Mouse (Mus musculus): ENCODE measurements around the gene Gm8122.
"Not testable (repeated sequence)": the region's sequence is repeated elsewhere in the genome, so short reads cannot be mapped to it uniquely, and the experiment has no call there.

Gm8122 gene

GRCm38 (mm10) chr14:43235204-43235603 is at the start of gene Gm8122:
Gm8122 (minus strand) TSS chr14:43235304.
- DNase-seq (ENCODE audit: low spot score): not testable (repeated sequence)

DNA sequence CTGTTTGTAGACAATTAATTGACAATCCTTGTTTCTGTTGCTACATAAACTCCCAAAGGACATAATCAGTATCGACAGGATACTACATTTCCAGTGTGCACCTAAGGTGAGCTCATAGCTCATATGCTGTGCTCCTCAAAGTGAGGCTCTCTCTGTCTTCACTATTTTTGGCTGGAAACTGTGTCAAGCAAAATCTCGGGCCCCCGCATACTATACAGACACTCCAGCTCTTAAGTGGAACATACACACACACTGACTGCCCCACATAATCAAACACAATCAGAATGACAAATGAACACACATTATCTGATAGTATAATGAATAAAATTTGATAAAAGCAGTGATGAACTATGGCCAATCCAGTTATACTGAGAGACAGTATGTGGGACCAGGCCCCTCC is 43.6 kb upstream of the Gm8122 start:
- peak; percentile 20 for DNase-seq (ENCODE audit: low spot score)

DNA sequence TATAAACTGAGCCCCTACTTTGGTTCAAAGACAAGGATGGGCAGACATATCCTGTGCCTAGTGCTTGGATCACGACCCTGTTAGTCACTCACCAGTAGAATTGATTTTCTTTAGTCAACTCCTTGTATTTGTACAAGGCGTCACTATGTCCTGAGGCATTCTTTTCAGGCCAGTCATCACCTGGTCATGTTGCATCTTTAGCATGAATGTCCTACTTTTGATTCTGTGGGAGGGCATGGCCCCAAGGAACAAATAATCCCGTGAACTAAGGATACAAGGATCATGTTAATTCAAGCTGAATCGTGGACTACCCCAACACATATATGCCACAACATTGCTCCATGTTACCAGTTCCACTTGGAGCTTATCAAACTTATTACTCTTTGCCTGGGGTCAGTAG is 43.0 kb upstream of the Gm8122 start:
- DNase-seq (ENCODE audit: low spot score): peak; percentile 5

DNA sequence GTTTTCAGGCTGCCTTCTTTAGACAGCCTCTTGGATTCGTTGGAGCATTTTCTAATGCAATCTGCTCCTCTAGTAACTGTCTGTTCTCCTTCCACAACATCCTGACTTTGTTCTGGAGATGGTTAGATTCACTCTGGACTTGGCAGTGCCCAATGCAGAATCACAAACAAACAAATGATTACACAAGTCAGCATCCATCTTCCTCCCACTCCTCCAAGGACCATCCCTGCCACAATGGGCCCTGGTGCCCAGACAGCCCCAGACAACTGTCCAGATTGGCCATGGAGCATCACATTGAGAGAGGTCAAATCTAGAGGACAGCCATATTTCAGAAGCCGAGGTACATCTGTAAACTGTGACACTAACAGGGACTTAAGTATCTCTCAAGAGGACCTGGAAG is 42.4 kb upstream of the Gm8122 start:
- peak; percentile 9 for DNase-seq (ENCODE audit: low spot score)

- peak; percentile 12 for DNase-seq (ENCODE audit: low spot score)
Measured at GRCm38 (mm10) chr14:43275752-43276151, 40.6 kb upstream of the Gm8122 start.

DNA sequence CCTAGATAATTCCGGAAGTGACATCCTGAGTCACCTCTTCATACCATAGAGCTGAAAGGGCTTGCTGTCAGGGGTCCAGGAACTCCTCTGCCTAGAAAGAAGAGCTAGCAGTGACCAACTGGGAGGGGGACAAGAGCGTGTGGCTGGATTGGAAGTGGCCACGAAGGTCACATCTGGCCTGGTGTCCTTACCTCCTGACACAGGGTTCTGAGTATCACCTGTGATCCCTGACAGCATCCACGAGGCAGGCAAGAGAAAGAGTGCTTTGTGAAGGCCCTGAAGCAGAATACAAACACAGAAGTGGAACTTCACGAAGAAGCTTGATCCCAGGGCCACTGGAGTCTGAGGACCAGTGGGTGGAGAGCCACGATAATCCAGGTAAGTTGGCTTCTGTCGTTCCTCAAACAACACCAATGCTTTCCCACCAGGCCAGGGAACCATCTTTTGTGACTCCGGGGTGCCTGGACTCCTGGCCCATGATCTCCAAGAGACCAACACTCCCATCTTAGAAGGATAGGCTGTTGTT is 39.9 kb upstream of the Gm8122 start, which contains the start of gene Gm9732:
Gene Gm9732 (plus strand): TSS at position 51 of the 526 bp plus-strand sequence.
- DNase-seq (ENCODE audit: low spot score): peak; percentile 25

GRCm38 (mm10) chr14:43273161-43273560 is 38.1 kb upstream of the Gm8122 start:
- not testable (repeated sequence) for DNase-seq (ENCODE audit: low spot score)

- not testable (repeated sequence) for DNase-seq (ENCODE audit: low spot score)
Measured at GRCm38 (mm10) chr14:43269211-43269610, 34.1 kb upstream of the Gm8122 start.

- DNase-seq (ENCODE audit: low spot score): not testable (repeated sequence)
Measured at GRCm38 (mm10) chr14:43268521-43269084, 33.5 kb upstream of the Gm8122 start.

DNA sequence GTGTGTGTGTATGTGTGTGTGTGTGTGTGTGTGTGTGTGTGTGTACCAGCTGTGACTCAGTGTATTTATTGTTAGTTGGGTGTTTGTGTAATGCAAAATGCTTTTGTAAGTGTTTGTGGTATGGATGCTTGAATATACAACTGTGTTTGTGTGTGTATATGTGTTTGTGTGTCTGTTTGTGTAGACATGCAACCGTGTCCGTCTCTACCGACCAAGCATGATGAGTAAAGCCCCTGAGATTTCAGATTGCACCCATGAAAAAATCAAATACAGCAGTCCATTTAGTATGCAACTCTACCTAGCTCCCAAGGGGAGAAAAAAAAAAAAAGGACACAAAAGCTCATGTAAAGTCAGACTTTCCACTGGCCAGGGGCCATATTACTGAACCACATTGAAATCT is 28.3 kb upstream of the Gm8122 start:
- peak; percentile 8 for DNase-seq (ENCODE audit: low spot score)

- DNase-seq (ENCODE audit: low spot score): not testable (repeated sequence)
Measured at GRCm38 (mm10) chr14:43258349-43258748, 23.2 kb upstream of the Gm8122 start, which contains the start of gene Gm8126. Gm8126 (plus strand) TSS chr14:43258649.

DNA sequence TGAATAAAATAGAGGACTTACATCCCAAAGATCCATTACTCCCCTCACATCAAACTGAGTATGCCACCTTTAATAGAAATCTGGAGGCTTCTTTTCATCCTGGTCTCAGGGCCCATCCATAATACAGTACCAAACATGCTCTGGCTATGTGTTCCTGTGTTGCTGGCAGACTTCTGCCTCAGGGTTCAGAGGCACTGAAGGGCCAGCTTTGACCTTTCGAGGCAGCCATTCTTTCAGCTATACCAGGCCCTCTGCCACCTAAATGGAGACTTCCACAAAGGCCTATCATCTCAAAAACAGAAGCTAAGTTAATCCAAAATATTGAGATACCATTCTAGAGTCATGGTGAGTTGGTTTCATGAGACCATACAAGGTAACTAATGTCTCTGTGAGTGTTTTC is 21.4 kb upstream of the Gm8122 start:
- DNase-seq (ENCODE audit: low spot score): not testable (repeated sequence)

- DNase-seq (ENCODE audit: low spot score): not testable (repeated sequence)
Measured at GRCm38 (mm10) chr14:43250549-43251253, 15.6 kb upstream of the Gm8122 start.

DNA sequence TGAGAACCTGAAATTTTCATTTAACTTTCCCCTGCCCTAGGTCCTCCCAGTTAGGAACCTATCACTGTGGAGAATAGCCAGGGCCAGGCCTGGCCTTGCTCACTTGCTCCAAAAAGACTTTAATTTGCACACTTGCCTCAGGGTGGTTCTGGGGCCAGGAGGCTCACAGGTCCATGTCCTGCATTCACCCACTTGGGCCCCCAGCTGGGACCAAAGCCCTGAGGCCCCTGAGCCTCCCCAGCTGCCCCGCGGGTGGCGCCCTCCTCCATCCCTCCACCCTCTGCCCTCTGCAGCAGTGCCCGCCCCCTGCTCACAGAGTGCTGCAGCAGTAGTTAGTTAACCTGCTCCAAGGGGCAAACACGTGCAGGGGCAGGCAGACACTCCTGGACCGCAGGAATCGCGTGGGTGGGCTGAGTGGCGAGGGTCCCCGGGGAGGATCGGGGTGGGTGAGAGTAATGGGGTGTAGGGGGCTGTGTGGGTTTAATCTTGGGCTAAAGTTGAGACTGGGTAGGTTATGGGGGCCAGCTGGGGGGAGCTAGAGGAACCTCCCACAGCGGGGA is 14.6 kb upstream of the Gm8122 start:
- peak; percentile 13 for DNase-seq (ENCODE audit: low spot score)

GRCm38 (mm10) chr14:43237769-43238168 is 2.7 kb upstream of the Gm8122 start:
- DNase-seq (ENCODE audit: low spot score): not testable (repeated sequence)

Data from layer of hippocampus, adult 11-12 months (tissue).